Mouse (Mus musculus) midbrain, embryonic 13.5 days (tissue): ENCODE data around the gene Fkbp14. TPM values are rescaled to one million over a fixed set of nuclear protein-coding genes. Genes with fewer than 3 reads are reported as not detected.

ENCODE experiments used
- ATAC-seq: fragments of 200-750 bp; cut with Nextera tagmentation; 2 replicates; pipeline ENCODE4 v1.8.0; 2017; ENCODE audit warnings: mild to moderate bottlenecking, moderate TSS enrichment, moderate library complexity
- H3K27ac ChIP-seq: fragments of 300-500 bp; sonication (generic); 2 replicates; pipeline ENCODE4 v1.5.1; 2015; ENCODE audit warnings: inconsistent platforms, mild to moderate bottlenecking, moderate library complexity
- H3K27me3 ChIP-seq: fragments of 300-500 bp; sonication (generic); 2 replicates; pipeline ENCODE4 v1.6.1; 2015; ENCODE audit warnings: mild to moderate bottlenecking, inconsistent platforms
- H3K36me3 ChIP-seq: fragments of 300-500 bp; sonication (generic); 2 replicates; pipeline ENCODE4 v1.6.1; 2015; ENCODE audit warnings: mild to moderate bottlenecking, inconsistent platforms
- H3K4me1 ChIP-seq: fragments of 300-500 bp; sonication (generic); replicated peaks from 2 replicates; pipeline ENCODE4 v1.6.1; 2015; ENCODE audit warnings: inconsistent platforms
- H3K4me2 ChIP-seq: fragments of 300-500 bp; sonication (generic); replicated peaks from 2 replicates; pipeline ENCODE4 v1.6.1; 2015; ENCODE audit warnings: moderate library complexity, mild to moderate bottlenecking, inconsistent platforms
- H3K4me3 ChIP-seq: fragments of 300-500 bp; sonication (generic); replicated peaks from 2 replicates; pipeline ENCODE4 v1.5.1; 2015; ENCODE audit warnings: mild to moderate bottlenecking, inconsistent platforms
- H3K9ac ChIP-seq: fragments of 300-500 bp; sonication (generic); replicated peaks from 2 replicates; pipeline ENCODE4 v1.6.1; 2015; ENCODE audit warnings: mild to moderate bottlenecking, inconsistent platforms
- H3K9me3 ChIP-seq: fragments of 300-500 bp; sonication (generic); 2 replicates; pipeline ENCODE4 v1.6.1; 2016; ENCODE audit warnings: mild to moderate bottlenecking, inconsistent platforms
- WGBS: fragments of 180-500 bp; shearing (Covaris S2); methylation state at CpG from one replicate; pipeline ENCODE4 v1.1.7; 2015; 5-methylcytosine and 5-hydroxymethylcytosine counted together
- polyA plus RNA-seq: library from polyadenylated mRNA; unstranded; fragments of >200 nt; fragmentation: Nextera tagmentation; extraction: Ambion mirVana; gene quantifications from 2 replicates; pipeline ENCODE4 v1.2.1, GENCODE M21; 2015

The Fkbp14 gene
- polyA plus RNA-seq, 1 experiment from 2014 or later: 8.2 TPM

- peaks cover 4% of the 10 kb centered on the region; the same call in 1 of the 2 replicates for H3K27me3 ChIP-seq
- 0% methylated on average over 3 of the region's 3 CpGs for WGBS
- peak; percentile 65 for ATAC-seq
- peaks cover 50% of the 10 kb centered on the region for H3K4me1 ChIP-seq
- no peak overlapping the region for H3K4me3 ChIP-seq
- H3K36me3 ChIP-seq: peaks cover 8% of the 10 kb centered on the region
- no peak overlapping the region for H3K4me2 ChIP-seq
- H3K27ac ChIP-seq: peak overlapping the region; percentile 65
- no peak overlapping the region for H3K9ac ChIP-seq
- no peaks in the 10 kb centered on the region for H3K9me3 ChIP-seq
Observed at GRCm38 (mm10) chr6:54538773-54539173, 58.3 kb downstream of the Fkbp14 start.

- ATAC-seq: no peak
Observed at GRCm38 (mm10) chr6:54537053-54537452, 60.1 kb downstream of the Fkbp14 start.

GRCm38 (mm10) chr6:54535485-54535884 is 61.6 kb downstream of the Fkbp14 start:
- no peak overlapping the region for H3K4me3 ChIP-seq
- peaks cover 52% of the 10 kb centered on the region for H3K4me1 ChIP-seq
- H3K27ac ChIP-seq: no peak overlapping the region
- H3K9ac ChIP-seq: no peak overlapping the region
- ATAC-seq: no peak
- 0 out of 2 replicates have a peak, but pooled peaks cover 4% of the 10 kb centered on the region for H3K36me3 ChIP-seq
- peaks cover 4% of the 10 kb centered on the region; the same call in 1 of the 2 replicates for H3K27me3 ChIP-seq
- 86% methylated on average over 4 of the region's 4 CpGs for WGBS
- no peak overlapping the region for H3K4me2 ChIP-seq
- H3K9me3 ChIP-seq: no peaks in the 10 kb centered on the region

More at GRCm38 (mm10) chr6:54537053-54537452, 60.1 kb downstream of the Fkbp14 start:
- no peak overlapping the region for H3K9ac ChIP-seq
- WGBS: 91% methylated on average over 7 of the region's 7 CpGs
- H3K4me2 ChIP-seq: no peak overlapping the region
- no peak overlapping the region for H3K4me3 ChIP-seq
- no peak overlapping the region for H3K27ac ChIP-seq
- no peaks in the 10 kb centered on the region for H3K9me3 ChIP-seq
- no peaks in the 10 kb centered on the region for H3K36me3 ChIP-seq
- H3K4me1 ChIP-seq: peaks cover 47% of the 10 kb centered on the region
- H3K27me3 ChIP-seq: peaks cover 4% of the 10 kb centered on the region; the same call in 1 of the 2 replicates

- Histone ChIP-seq H3K4me3 (no peak overlapping the region), H3K4me2 (0 out of 2 replicates have a peak overlapping the region, but pooled peaks have one; percentile 1), H3K27ac (peak overlapping the region; percentile 70), H3K27me3 (peaks cover 8% of the 10 kb centered on the region), H3K9me3 (no peaks in the 10 kb centered on the region), H3K36me3 (peaks cover 25% of the 10 kb centered on the region), H3K9ac (0 out of 2 replicates have a peak overlapping the region, but pooled peaks have one; percentile 14), H3K4me1 (peaks cover 29% of the 10 kb centered on the region)
- WGBS: 51% methylated on average over 8 of the region's 8 CpGs
- ATAC-seq: peak; percentile 77
Observed at GRCm38 (mm10) chr6:54531048-54531481, 66.0 kb downstream of the Fkbp14 start.

- no peaks in the 10 kb centered on the region for H3K9me3 ChIP-seq
- no peak overlapping the region for H3K9ac ChIP-seq
- H3K4me3 ChIP-seq: no peak overlapping the region
- H3K27ac ChIP-seq: no peak overlapping the region; the same call in 1 of the 2 replicates
- H3K4me2 ChIP-seq: no peak overlapping the region
- H3K27me3 ChIP-seq: peaks cover 6% of the 10 kb centered on the region
- H3K36me3 ChIP-seq: peaks cover 33% of the 10 kb centered on the region
- peaks cover 25% of the 10 kb centered on the region for H3K4me1 ChIP-seq
- no peak for ATAC-seq
- 94% methylated on average over 2 of the region's 2 CpGs for WGBS
Observed at GRCm38 (mm10) chr6:54530182-54530581, 66.9 kb downstream of the Fkbp14 start.

- no peaks in the 10 kb centered on the region for H3K9me3 ChIP-seq
- H3K27me3 ChIP-seq: peaks cover 4% of the 10 kb centered on the region; the same call in 1 of the 2 replicates
- 94% methylated on average over 8 of the region's 8 CpGs for WGBS
- no peak overlapping the region for H3K9ac ChIP-seq
- H3K27ac ChIP-seq: no peak overlapping the region
- no peak overlapping the region for H3K4me3 ChIP-seq
- H3K36me3 ChIP-seq: peaks cover 44% of the 10 kb centered on the region
- no peak for ATAC-seq
- peaks cover 25% of the 10 kb centered on the region for H3K4me1 ChIP-seq
- H3K4me2 ChIP-seq: no peak overlapping the region
Observed at GRCm38 (mm10) chr6:54528666-54529065, 68.4 kb downstream of the Fkbp14 start.

Other genes starting within 250 kb of the Fkbp14 start
- gene Wipf3, start 167.7 kb downstream of the Fkbp14 start, polyA plus RNA-seq: 2.8 and 3.0 TPM in 2 replicates
- gene Scrn1, start 30.8 kb downstream of the Fkbp14 start, polyA plus RNA-seq: 91.2 and 96.6 TPM in 2 replicates
- gene Plekha8, start 2.2 kb downstream of the Fkbp14 start, polyA plus RNA-seq: 11.8 and 12.2 TPM in 2 replicates
- gene Mturn, start 84.3 kb upstream of the Fkbp14 start, polyA plus RNA-seq: 78.4 and 81.2 TPM in 2 replicates
- 6.0 and 6.4 TPM in 2 replicates for gene Znrf2, start 219.6 kb upstream of the Fkbp14 start, polyA plus RNA-seq